Comparison of ENCODE assay signal across 1 mouse cellular context in the genomic region with DNA sequence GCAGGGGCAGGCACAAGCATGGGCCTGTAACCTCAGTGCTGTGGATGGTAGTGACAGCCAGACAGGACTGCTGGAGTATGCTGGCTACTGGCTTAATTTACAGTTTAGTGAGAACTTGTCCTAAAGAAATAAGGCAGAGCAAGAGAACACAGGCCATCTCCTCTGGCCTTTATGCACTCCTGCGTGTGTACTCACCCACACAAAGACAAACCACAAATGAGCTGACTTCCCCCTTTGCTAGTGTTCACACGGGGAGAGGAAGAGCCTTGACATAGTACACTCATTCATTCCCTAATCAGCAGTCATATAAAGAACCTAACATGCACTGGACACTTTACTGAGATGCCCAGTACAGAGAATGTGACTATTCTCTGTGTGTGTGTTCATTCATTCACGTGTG.
TF ChIP-seq lines count a peak whose summit lies in the region.

No protein-coding gene starts in this region.

TF ChIP-seq in MEL, 35 proteins besides CTCF, POLR2A, EP300 and RAD21:
- TF ChIP-seq TBP (IDR thresholded peaks at IDR 0.05; ENCODE audit: low read depth, low read length) (no peak), JUND (IDR thresholded peaks at IDR 0.05; ENCODE audit: low read depth, low read length) (0 out of 2 replicates have a peak, but pooled peaks have one; percentile 29), HCFC1 (IDR thresholded peaks at IDR 0.05; ENCODE audit: low read depth, low read length) (0 out of 2 replicates have a peak, but pooled peaks have one; percentile 11), NELFE (IDR thresholded peaks at IDR 0.05; ENCODE audit: low read depth, low read length) (no peak), RCOR1 (IDR thresholded peaks at IDR 0.05; ENCODE audit: low read depth, low read length) (peak; percentile 10; the same call in 1 of the 2 replicates), MYC (IDR thresholded peaks at IDR 0.05; ENCODE audit: low read depth, low read length) (peak; percentile 71; the same call in 1 of the 2 replicates), NRF1 (IDR thresholded peaks at IDR 0.05; ENCODE audit: insufficient read depth, low read depth, low read length, poor library complexity, severe bottlenecking) (0 out of 2 replicates have a peak, but pooled peaks have one; percentile 8), MAX (IDR thresholded peaks at IDR 0.05; ENCODE audit: low read length) (peak; percentile 63; the same call in 1 of the 2 replicates), SIN3A (IDR thresholded peaks at IDR 0.05; ENCODE audit: low read length) (peak; percentile 43; the same call in 1 of the 2 replicates), ETS1 (IDR thresholded peaks at IDR 0.05; ENCODE audit: low read depth, low read length) (peak; percentile 38; the same call in 1 of the 2 replicates), MAFK (IDR thresholded peaks at IDR 0.05; ENCODE audit: borderline replicate concordance, low read depth, low read length) (no peak), ZKSCAN1 (IDR thresholded peaks at IDR 0.05; ENCODE audit: low read depth, low read length) (0 out of 2 replicates have a peak, but pooled peaks have one; percentile 53), MXI1 (IDR thresholded peaks at IDR 0.05; ENCODE audit: low read depth, low read length) (peak; percentile 68)
